Mouse (Mus musculus): ENCODE results near the gene Olfr395.
"Not testable (repeated sequence)": the region's sequence is repeated elsewhere in the genome, so short reads cannot be mapped to it uniquely, and the experiment has no call there.

Olfr395 gene

GRCm38 (mm10) chr11:73909199-73909598 is at the start of gene Olfr395:
Olfr395 (minus strand) TSS chr11:73909299.
- not testable (repeated sequence) for DNase-seq (ENCODE audit: low spot score in 2 of 2)

GRCm38 (mm10) chr11:73936377-73936776 is 27.3 kb upstream of the Olfr395 start, which contains the start of gene Olfr23:
Olfr23 (plus strand) TSS chr11:73936677.
- no peak for DNase-seq (ENCODE audit: low spot score in 2 of 2)

- no peak for DNase-seq (ENCODE audit: low spot score in 2 of 2)
Measured at GRCm38 (mm10) chr11:73890671-73891070, 18.4 kb downstream of the Olfr395 start, which contains the start of gene Olfr394. Olfr394 (minus strand) TSS chr11:73890771.
